Mouse (Mus musculus) intestine, embryonic 16.5 days (tissue): ENCODE measurements around the gene Sugp2. TPM values are rescaled to one million over a fixed set of nuclear protein-coding genes. Genes with fewer than 3 reads are reported as not detected.

Source experiments
- ATAC-seq: fragments of 200-750 bp; cut with Nextera tagmentation; 2 replicates; pipeline ENCODE4 v1.8.0; 2017; ENCODE audit warnings: moderate TSS enrichment, moderate library complexity
- H3K27ac ChIP-seq: fragments of 300-500 bp; sonication (generic); 2 replicates; pipeline ENCODE4 v1.5.1; 2014; ENCODE audit warnings: mild to moderate bottlenecking, low read length
- H3K27me3 ChIP-seq: fragments of 300-500 bp; sonication (generic); replicated peaks from 2 replicates; pipeline ENCODE4 v1.6.1; 2014; ENCODE audit warnings: low read length, control low read depth, mixed read lengths; ENCODE audit not compliant: control insufficient read depth, insufficient read depth
- H3K36me3 ChIP-seq: fragments of 300-500 bp; sonication (generic); 2 replicates; pipeline ENCODE4 v1.6.1; 2014; ENCODE audit warnings: low read length, control low read depth; ENCODE audit not compliant: control insufficient read depth, insufficient read depth
- H3K4me1 ChIP-seq: fragments of 300-500 bp; sonication (generic); 2 replicates; pipeline ENCODE4 v1.6.1; 2014; ENCODE audit warnings: low read length, control low read depth, mixed read lengths; ENCODE audit not compliant: control insufficient read depth, insufficient read depth
- H3K4me2 ChIP-seq: fragments of 300-500 bp; sonication (generic); 2 replicates; pipeline ENCODE4 v1.6.1; 2014; ENCODE audit warnings: low read depth, low read length, control low read depth
- H3K4me3 ChIP-seq: fragments of 300-500 bp; sonication (generic); 2 replicates; pipeline ENCODE4 v1.5.1; 2014; ENCODE audit warnings: mild to moderate bottlenecking, low read length
- H3K9ac ChIP-seq: fragments of 300-500 bp; sonication (generic); 2 replicates; pipeline ENCODE4 v1.6.1; 2014; ENCODE audit warnings: low read depth, low read length
- H3K9me3 ChIP-seq: fragments of 300-500 bp; sonication (generic); 2 replicates; pipeline ENCODE4 v1.6.1; 2016; ENCODE audit warnings: low read length, control low read depth; ENCODE audit not compliant: control insufficient read depth
- WGBS: fragments of 180-500 bp; shearing (Covaris S2); extraction: QIAGEN DNeasy Blood & Tissue Kit; methylation state at CpG from one replicate; pipeline ENCODE4 v1.1.7; 2014; 5-methylcytosine and 5-hydroxymethylcytosine counted together
- polyA plus RNA-seq: library from polyadenylated mRNA; unstranded; fragments of >200 nt; fragmentation: Nextera tagmentation; extraction: Ambion mirVana; gene quantifications from 2 replicates; pipeline ENCODE4 v1.2.1, GENCODE M21; 2015

The Sugp2 gene
- polyA plus RNA-seq, 1 experiment from 2014 or later: 18.1 TPM

DNA sequence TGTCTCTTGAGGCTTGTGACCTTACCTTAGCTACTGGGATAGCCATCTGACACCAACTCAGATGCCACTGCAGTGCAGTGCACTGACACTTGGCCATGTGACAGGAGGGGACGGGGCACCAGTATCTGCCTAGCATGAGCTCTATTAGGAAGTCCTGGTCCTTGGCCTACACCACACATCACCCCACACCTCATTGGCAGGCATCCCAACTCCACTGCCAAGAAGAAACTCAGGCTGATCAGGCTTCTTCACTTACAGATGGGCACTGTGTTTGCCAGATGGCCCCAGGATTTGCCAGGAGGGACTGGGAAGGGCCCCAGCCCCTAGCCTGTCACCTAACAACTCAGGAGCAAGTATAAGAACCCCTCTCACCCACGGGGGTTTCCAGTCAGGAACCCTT lies 79.4 kb downstream of the Sugp2 start:
- no peak overlapping the region for H3K27ac ChIP-seq
- ATAC-seq: no peak
- no peak overlapping the region for H3K4me2 ChIP-seq
- no peak overlapping the region for H3K4me3 ChIP-seq
- no peaks in the 10 kb centered on the region; the same call in 1 of the 2 replicates for H3K27me3 ChIP-seq
- H3K4me1 ChIP-seq: peaks cover 22% of the 10 kb centered on the region
- no peaks in the 10 kb centered on the region for H3K9me3 ChIP-seq
- peaks cover 29% of the 10 kb centered on the region for H3K36me3 ChIP-seq
- WGBS: 78% methylated on average over 2 of the region's 2 CpGs
- no peak overlapping the region for H3K9ac ChIP-seq

GRCm38 (mm10) chr8:70315624-70316510 lies 81.8 kb downstream of the Sugp2 start, which contains the start of gene Cers1:
TSS of gene Cers1 (plus strand) at chr8:70315775.
- H3K27me3 ChIP-seq: no peaks in the 10 kb centered on the region; the same call in 1 of the 2 replicates
- H3K9ac ChIP-seq: peak within 1 kb of the TSS; percentile 68
- H3K9me3 ChIP-seq: no peaks in the 10 kb centered on the region
- peak within 1 kb of the TSS; percentile 54; the same call in 1 of the 2 replicates for H3K27ac ChIP-seq
- peak; percentile 69 for ATAC-seq
- H3K4me3 ChIP-seq: peak within 1 kb of the TSS; percentile 60
- WGBS: 3% methylated on average over 66 of the region's 66 CpGs
- H3K4me1 ChIP-seq: peaks cover 22% of the 10 kb centered on the region
- H3K4me2 ChIP-seq: peak within 1 kb of the TSS; percentile 94
- H3K36me3 ChIP-seq: peaks cover 12% of the 10 kb centered on the region

DNA sequence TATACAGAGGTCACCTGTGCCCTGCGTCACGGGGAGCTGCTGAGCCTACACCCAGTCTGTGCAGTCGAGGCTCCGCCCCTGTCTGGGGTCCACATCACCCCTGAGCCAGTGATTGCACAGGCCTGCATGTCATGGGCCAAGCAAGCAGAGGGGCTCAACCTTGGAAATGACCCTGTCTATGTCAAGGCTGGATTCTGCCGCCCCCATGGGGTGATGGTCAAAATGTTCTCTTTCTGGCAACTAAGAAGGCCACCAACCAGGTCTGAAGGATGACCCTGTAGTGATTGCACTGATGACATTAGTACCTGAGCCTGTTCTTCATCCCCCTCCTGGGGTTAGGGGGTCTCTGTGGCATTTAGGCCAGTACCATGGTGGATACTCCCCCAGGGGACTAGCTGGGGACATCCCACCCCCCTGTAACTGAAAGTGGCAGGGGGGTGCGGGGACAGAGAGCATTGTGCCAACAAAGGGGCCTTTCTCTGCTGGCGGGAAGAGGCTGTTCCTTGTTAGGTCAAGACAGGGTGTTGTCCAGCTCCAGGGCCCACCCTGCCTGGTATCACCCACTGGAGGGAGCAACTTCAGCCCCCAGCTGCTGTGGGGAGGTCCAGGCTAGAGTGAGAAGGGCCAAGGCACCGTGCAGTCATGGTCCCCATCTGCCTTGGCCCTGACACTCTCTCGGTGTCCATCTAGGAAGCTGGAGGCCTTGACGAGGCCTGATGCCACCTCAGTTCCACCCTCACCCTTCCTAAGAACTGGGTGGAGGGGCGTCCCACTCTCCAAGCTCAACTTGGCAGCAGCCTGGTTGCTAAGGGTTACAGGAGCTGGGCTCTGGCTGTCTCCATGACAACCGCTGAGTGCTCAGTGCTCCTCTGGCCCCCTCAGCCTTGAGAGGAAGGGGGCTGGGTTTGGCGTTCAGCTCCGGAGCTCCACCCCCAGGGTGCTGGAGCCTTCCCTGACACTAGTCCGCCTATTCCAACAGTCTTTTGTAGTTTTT lies 82.8 kb downstream of the Sugp2 start:
- Histone ChIP-seq H3K4me2 (peak overlapping the region; percentile 94), H3K9ac (peak overlapping the region; percentile 68), H3K36me3 (peaks cover 12% of the 10 kb centered on the region), H3K27me3 (no peaks in the 10 kb centered on the region; the same call in 1 of the 2 replicates), H3K4me1 (peaks cover 22% of the 10 kb centered on the region), H3K9me3 (no peaks in the 10 kb centered on the region), H3K4me3 (peak overlapping the region; percentile 60), H3K27ac (peak overlapping the region; percentile 18; the same call in 1 of the 2 replicates)
- WGBS: 18% methylated on average over 15 of the region's 15 CpGs
- ATAC-seq: peak; percentile 63

DNA sequence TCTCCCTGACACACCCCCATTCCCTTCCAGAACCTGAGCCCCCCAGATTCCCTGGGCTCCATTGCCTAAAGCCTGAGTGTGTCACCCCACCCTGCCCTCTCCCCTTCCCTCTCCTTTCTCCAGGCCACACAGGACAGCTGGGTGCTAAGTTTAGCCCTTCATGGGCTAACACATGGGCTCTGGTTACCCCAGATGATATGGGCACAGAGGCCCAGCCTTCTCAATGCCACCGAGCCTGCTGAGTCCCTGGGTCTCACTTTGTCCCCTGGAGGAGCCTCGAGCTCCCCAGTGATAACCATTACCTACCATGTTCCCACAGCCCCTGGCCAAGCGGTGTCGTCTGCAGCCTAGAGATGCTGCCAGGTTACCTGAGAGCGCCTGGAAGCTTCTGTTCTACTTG lies 83.8 kb downstream of the Sugp2 start:
- H3K9me3 ChIP-seq: no peaks in the 10 kb centered on the region
- no peak overlapping the region for H3K4me3 ChIP-seq
- no peak for ATAC-seq
- no peaks in the 10 kb centered on the region; the same call in 1 of the 2 replicates for H3K27me3 ChIP-seq
- H3K27ac ChIP-seq: no peak overlapping the region
- WGBS: 87% methylated on average over 5 of the region's 5 CpGs
- H3K9ac ChIP-seq: no peak overlapping the region
- H3K4me2 ChIP-seq: no peak overlapping the region
- H3K4me1 ChIP-seq: peaks cover 22% of the 10 kb centered on the region
- H3K36me3 ChIP-seq: peaks cover 7% of the 10 kb centered on the region

DNA sequence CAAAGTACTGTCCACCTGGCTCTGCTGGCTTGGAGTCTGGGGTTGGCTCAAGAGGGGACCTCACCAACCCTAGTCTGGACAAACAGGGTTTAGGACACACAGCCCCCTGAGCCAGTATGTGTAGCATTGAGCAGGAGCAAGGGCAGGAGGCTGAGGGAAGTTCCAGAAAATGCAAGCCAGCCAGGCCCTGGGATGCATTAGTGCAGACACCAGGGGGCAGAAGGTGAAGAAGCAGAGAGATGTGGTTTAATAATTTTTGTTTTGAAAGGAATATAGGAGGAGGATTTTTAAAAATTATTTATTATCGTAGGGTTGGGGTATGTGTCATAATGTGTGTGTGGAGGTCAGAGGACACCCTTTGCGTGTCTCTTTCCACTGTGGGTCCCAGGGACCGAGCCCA lies 89.7 kb downstream of the Sugp2 start:
- no peaks in the 10 kb centered on the region for H3K9me3 ChIP-seq
- H3K9ac ChIP-seq: no peak overlapping the region
- 90% methylated on average over 3 of the region's 3 CpGs for WGBS
- no peaks in the 10 kb centered on the region for H3K4me1 ChIP-seq
- H3K36me3 ChIP-seq: peaks cover 4% of the 10 kb centered on the region; the same call in 1 of the 2 replicates
- no peak overlapping the region for H3K4me3 ChIP-seq
- no peak overlapping the region for H3K27ac ChIP-seq
- no peak for ATAC-seq
- H3K27me3 ChIP-seq: no peaks in the 10 kb centered on the region
- H3K4me2 ChIP-seq: no peak overlapping the region

- no peak overlapping the region for H3K9ac ChIP-seq
- H3K4me3 ChIP-seq: no peak overlapping the region
- no peaks in the 10 kb centered on the region for H3K27me3 ChIP-seq
- no peak overlapping the region for H3K4me2 ChIP-seq
- 96% methylated on average over 6 of the region's 6 CpGs for WGBS
- no peak for ATAC-seq
- peaks cover 10% of the 10 kb centered on the region; the same call in 1 of the 2 replicates for H3K4me1 ChIP-seq
- no peaks in the 10 kb centered on the region for H3K9me3 ChIP-seq
- peaks cover 14% of the 10 kb centered on the region for H3K36me3 ChIP-seq
- H3K27ac ChIP-seq: no peak overlapping the region
Measured at GRCm38 (mm10) chr8:70327512-70327911, 93.5 kb downstream of the Sugp2 start.

GRCm38 (mm10) chr8:70329124-70329834 lies 95.3 kb downstream of the Sugp2 start, which contains the start of gene Gdf1:
TSS of gene Gdf1 (plus strand) at chr8:70329817.
- Histone ChIP-seq H3K4me1 (peaks cover 10% of the 10 kb centered on the region; the same call in 1 of the 2 replicates), H3K4me2 (0 out of 2 replicates have a peak within 1 kb of the TSS, but pooled peaks have one; percentile 33), H3K36me3 (peaks cover 27% of the 10 kb centered on the region), H3K4me3 (no peak within 1 kb of the TSS; the same call in none of the 2 replicates), H3K27me3 (no peaks in the 10 kb centered on the region), H3K9ac (peak within 1 kb of the TSS; percentile 12; the same call in 1 of the 2 replicates), H3K27ac (no peak within 1 kb of the TSS), H3K9me3 (no peaks in the 10 kb centered on the region)
- ATAC-seq: no peak
- 34% methylated on average over 14 of the region's 14 CpGs for WGBS
